Mouse (Mus musculus): ENCODE data around the gene Ahcy. TPM values are rescaled to one million over a fixed set of nuclear protein-coding genes. Genes with fewer than 3 reads are reported as not detected.

Ahcy gene
- polyA plus RNA-seq, 1 experiment: 127 TPM

DNA sequence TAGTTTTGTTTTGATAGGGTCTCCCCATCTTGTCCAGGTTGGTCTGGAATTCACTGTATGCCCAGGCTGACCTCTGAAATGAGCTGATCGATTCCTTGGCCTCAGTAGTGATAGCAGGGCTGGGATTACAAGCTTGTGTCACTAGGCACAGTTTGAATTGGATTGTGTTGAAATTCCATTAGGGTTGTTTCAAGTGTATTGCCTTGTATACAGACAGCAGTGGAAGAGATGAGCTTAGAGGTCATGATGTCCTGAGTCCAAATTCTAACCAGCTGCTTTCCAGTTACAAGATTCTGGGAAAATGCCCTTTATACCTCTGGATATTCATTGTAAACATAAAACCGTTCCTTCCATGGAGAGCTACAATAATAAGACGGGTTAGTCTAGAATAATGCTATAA, 950 bp downstream of the Ahcy start:
- peaks cover 49% of the 10 kb centered on the region for H3K79me3 ChIP-seq (ENCODE audit: low read depth)
- H3K4me3 ChIP-seq (ENCODE audit: insufficient read depth, poor library complexity, severe bottlenecking): peak overlapping the region; percentile 45
- H3ac ChIP-seq (ENCODE audit: control insufficient read depth, insufficient read length, low read depth): peak overlapping the region; percentile 65
- peaks cover 17% of the 10 kb centered on the region for H3K36me3 ChIP-seq (ENCODE audit: control insufficient read depth, insufficient read depth)
- TF ChIP-seq MAX (IDR thresholded peaks at IDR 0.05): no peak
- TF ChIP-seq CEBPB (IDR thresholded peaks at IDR 0.05; ENCODE audit: low read depth): no peak
- TF ChIP-seq MYOG (IDR thresholded peaks at IDR 0.05; ENCODE audit: control insufficient read depth, extremely low read depth, insufficient read length): no peak
- no peak for TF ChIP-seq FOSL1 (IDR thresholded peaks at IDR 0.05; ENCODE audit: insufficient read depth, low read length, poor library complexity, severe bottlenecking)
- H3K27me3 ChIP-seq (ENCODE audit: control insufficient read depth, insufficient read depth, insufficient read length): no peaks in the 10 kb centered on the region
- H3K79me2 ChIP-seq (ENCODE audit: control insufficient read depth, insufficient read depth): peaks cover 56% of the 10 kb centered on the region

DNA sequence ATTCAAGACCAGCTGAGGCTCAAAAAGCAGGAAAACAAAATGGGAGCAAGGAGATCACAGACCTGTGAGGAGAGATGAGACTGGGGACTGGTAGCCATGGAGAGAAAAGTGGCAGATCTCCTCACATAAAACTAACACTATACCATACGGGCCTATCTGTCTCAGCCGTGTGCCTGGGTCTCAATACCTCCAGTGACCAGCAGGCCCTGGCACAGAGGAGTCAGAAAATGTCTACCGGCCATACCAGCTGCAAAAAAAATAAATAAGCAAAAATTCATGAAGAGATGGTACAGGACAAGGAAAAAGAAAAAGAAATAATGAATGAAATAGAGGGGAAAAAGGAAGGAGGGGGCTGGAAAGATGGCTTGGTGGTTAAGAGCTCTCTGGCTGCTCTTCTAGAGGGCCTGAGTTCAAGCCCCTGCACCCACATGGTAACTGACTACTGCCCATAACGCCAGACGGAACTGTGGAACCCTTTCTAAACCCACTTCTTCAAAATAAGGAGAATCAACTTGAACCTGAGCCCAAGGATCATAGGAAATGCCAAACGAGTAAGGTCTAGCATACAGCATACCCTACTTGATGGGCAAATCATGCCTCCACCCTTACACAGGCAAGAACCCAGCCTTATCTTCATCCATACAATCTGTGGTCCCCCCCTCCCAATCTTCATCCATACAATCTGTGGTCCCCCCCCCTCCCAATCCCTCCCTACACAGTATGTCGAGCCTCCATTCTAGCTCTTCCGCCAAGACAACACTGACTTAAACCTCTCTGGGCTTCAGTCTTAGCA, 1.7 kb downstream of the Ahcy start:
- H3K79me3 ChIP-seq (ENCODE audit: low read depth): peaks cover 50% of the 10 kb centered on the region
- no peak for TF ChIP-seq MAX (IDR thresholded peaks at IDR 0.05)
- TF ChIP-seq MYOG (IDR thresholded peaks at IDR 0.05; ENCODE audit: control insufficient read depth, extremely low read depth, insufficient read length): no peak
- TF ChIP-seq CEBPB (IDR thresholded peaks at IDR 0.05; ENCODE audit: low read depth): no peak
- TF ChIP-seq FOSL1 (IDR thresholded peaks at IDR 0.05; ENCODE audit: insufficient read depth, low read length, poor library complexity, severe bottlenecking): no peak
- TF ChIP-seq USF1 (IDR thresholded peaks at IDR 0.05; ENCODE audit: low read depth): no peak
- TF ChIP-seq CTCF (IDR thresholded peaks at IDR 0.05; ENCODE audit: control insufficient read depth, insufficient read depth, insufficient read length): no peak
- TF ChIP-seq MYOD1 (IDR thresholded peaks at IDR 0.05; ENCODE audit: control insufficient read depth, insufficient read length, low read depth): no peak
- no peak overlapping the region for H3K4me3 ChIP-seq (ENCODE audit: insufficient read depth, poor library complexity, severe bottlenecking)
- H3K27me3 ChIP-seq (ENCODE audit: control insufficient read depth, insufficient read depth, insufficient read length): no peaks in the 10 kb centered on the region
- no peak overlapping the region for H3ac ChIP-seq (ENCODE audit: control insufficient read depth, insufficient read length, low read depth)
- peaks cover 59% of the 10 kb centered on the region for H3K79me2 ChIP-seq (ENCODE audit: control insufficient read depth, insufficient read depth)
- H3K36me3 ChIP-seq (ENCODE audit: control insufficient read depth, insufficient read depth): peaks cover 25% of the 10 kb centered on the region

DNA sequence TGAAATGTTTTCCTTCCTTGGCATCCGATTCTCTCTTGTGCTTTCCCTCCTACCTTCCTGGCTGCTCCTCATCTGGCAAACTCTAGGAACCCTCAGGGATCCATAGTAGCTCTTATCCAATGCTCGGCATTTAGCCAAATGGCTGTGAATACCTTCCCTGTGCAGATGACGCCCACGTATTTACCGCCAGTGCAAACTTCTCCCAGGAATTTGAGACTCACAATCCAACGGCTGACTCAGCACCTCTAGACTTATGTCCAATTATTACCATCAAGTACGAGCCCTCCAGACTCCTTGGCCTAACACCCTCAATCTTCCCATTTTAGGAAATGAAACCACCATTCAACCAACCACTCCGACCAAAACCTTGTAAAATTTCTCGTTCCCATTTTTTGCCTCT, 3.3 kb downstream of the Ahcy start:
- H3K4me3 ChIP-seq (ENCODE audit: insufficient read depth, poor library complexity, severe bottlenecking): no peak overlapping the region
- peaks cover 36% of the 10 kb centered on the region for H3K36me3 ChIP-seq (ENCODE audit: control insufficient read depth, insufficient read depth)
- peaks cover 59% of the 10 kb centered on the region for H3K79me2 ChIP-seq (ENCODE audit: control insufficient read depth, insufficient read depth)
- H3K79me3 ChIP-seq (ENCODE audit: low read depth): peaks cover 50% of the 10 kb centered on the region
- H3K27me3 ChIP-seq (ENCODE audit: control insufficient read depth, insufficient read depth, insufficient read length): no peaks in the 10 kb centered on the region
- H3ac ChIP-seq (ENCODE audit: control insufficient read depth, insufficient read length, low read depth): no peak overlapping the region
- no peak for TF ChIP-seq FOSL1 (IDR thresholded peaks at IDR 0.05; ENCODE audit: insufficient read depth, low read length, poor library complexity, severe bottlenecking)
- TF ChIP-seq MYOG (IDR thresholded peaks at IDR 0.05; ENCODE audit: control insufficient read depth, extremely low read depth, insufficient read length): no peak
- no peak for TF ChIP-seq MYOD1 (IDR thresholded peaks at IDR 0.05; ENCODE audit: control insufficient read depth, insufficient read length, low read depth)
- TF ChIP-seq CTCF (IDR thresholded peaks at IDR 0.05; ENCODE audit: control insufficient read depth, insufficient read depth, insufficient read length): no peak
- no peak for TF ChIP-seq CEBPB (IDR thresholded peaks at IDR 0.05; ENCODE audit: low read depth)
- TF ChIP-seq USF1 (IDR thresholded peaks at IDR 0.05; ENCODE audit: low read depth): no peak
- TF ChIP-seq MAX (IDR thresholded peaks at IDR 0.05): no peak

GRCm38 (mm10) chr2:155057361-155057760, 16.9 kb downstream of the Ahcy start:
- no peaks in the 10 kb centered on the region for H3K79me3 ChIP-seq (ENCODE audit: low read depth)
- no peak for TF ChIP-seq FOSL1 (IDR thresholded peaks at IDR 0.05; ENCODE audit: insufficient read depth, low read length, poor library complexity, severe bottlenecking)
- no peak for TF ChIP-seq CEBPB (IDR thresholded peaks at IDR 0.05; ENCODE audit: low read depth)
- TF ChIP-seq MAX (IDR thresholded peaks at IDR 0.05): no peak
- TF ChIP-seq USF1 (IDR thresholded peaks at IDR 0.05; ENCODE audit: low read depth): no peak
- no peak for TF ChIP-seq MYOD1 (IDR thresholded peaks at IDR 0.05; ENCODE audit: control insufficient read depth, insufficient read length, low read depth)
- TF ChIP-seq MYOG (IDR thresholded peaks at IDR 0.05; ENCODE audit: control insufficient read depth, extremely low read depth, insufficient read length): no peak
- no peak for TF ChIP-seq CTCF (IDR thresholded peaks at IDR 0.05; ENCODE audit: control insufficient read depth, insufficient read depth, insufficient read length)
- no peak overlapping the region for H3ac ChIP-seq (ENCODE audit: control insufficient read depth, insufficient read length, low read depth)
- no peak overlapping the region for H3K4me3 ChIP-seq (ENCODE audit: insufficient read depth, poor library complexity, severe bottlenecking)
- H3K27me3 ChIP-seq (ENCODE audit: control insufficient read depth, insufficient read depth, insufficient read length): no peaks in the 10 kb centered on the region
- no peaks in the 10 kb centered on the region for H3K79me2 ChIP-seq (ENCODE audit: control insufficient read depth, insufficient read depth)
- H3K36me3 ChIP-seq (ENCODE audit: control insufficient read depth, insufficient read depth): peaks cover 28% of the 10 kb centered on the region

DNA sequence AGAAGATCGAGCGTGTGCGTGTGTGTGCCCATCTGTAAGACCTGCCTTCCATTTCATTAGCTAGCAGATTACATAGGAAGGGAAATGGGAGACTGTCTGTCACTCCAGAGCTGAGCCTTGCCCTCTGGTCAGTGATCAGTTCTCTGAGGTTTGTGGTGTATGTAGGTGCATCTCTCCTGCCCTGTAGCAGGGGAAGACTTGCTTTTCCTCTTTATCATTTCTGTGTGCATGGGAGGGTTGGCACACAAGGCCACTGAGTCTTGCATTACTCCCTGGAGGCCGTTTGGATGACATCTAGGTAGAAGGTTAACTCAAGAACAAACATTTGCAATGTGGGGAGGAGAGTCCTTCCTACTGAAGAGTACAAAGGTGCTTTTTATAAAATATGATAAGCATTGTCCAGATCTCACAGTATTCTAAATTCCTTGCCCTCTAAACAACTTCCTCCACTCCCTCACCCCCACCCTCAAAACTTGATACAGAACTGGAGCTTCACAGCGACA, 18.2 kb downstream of the Ahcy start:
- H3K4me3 ChIP-seq (ENCODE audit: insufficient read depth, poor library complexity, severe bottlenecking): no peak overlapping the region
- peaks cover 17% of the 10 kb centered on the region for H3K36me3 ChIP-seq (ENCODE audit: control insufficient read depth, insufficient read depth)
- no peaks in the 10 kb centered on the region for H3K27me3 ChIP-seq (ENCODE audit: control insufficient read depth, insufficient read depth, insufficient read length)
- no peak overlapping the region for H3ac ChIP-seq (ENCODE audit: control insufficient read depth, insufficient read length, low read depth)
- no peaks in the 10 kb centered on the region for H3K79me3 ChIP-seq (ENCODE audit: low read depth)
- H3K79me2 ChIP-seq (ENCODE audit: control insufficient read depth, insufficient read depth): no peaks in the 10 kb centered on the region
- TF ChIP-seq MYOD1 (IDR thresholded peaks at IDR 0.05; ENCODE audit: control insufficient read depth, insufficient read length, low read depth): no peak
- no peak for TF ChIP-seq CEBPB (IDR thresholded peaks at IDR 0.05; ENCODE audit: low read depth)
- no peak for TF ChIP-seq USF1 (IDR thresholded peaks at IDR 0.05; ENCODE audit: low read depth)
- no peak for TF ChIP-seq MAX (IDR thresholded peaks at IDR 0.05)
- no peak for TF ChIP-seq FOSL1 (IDR thresholded peaks at IDR 0.05; ENCODE audit: insufficient read depth, low read length, poor library complexity, severe bottlenecking)
- TF ChIP-seq CTCF (IDR thresholded peaks at IDR 0.05; ENCODE audit: control insufficient read depth, insufficient read depth, insufficient read length): no peak
- no peak for TF ChIP-seq MYOG (IDR thresholded peaks at IDR 0.05; ENCODE audit: control insufficient read depth, extremely low read depth, insufficient read length)
